19 mouse cellular contexts compared by ENCODE assay signal in the genomic region with DNA sequence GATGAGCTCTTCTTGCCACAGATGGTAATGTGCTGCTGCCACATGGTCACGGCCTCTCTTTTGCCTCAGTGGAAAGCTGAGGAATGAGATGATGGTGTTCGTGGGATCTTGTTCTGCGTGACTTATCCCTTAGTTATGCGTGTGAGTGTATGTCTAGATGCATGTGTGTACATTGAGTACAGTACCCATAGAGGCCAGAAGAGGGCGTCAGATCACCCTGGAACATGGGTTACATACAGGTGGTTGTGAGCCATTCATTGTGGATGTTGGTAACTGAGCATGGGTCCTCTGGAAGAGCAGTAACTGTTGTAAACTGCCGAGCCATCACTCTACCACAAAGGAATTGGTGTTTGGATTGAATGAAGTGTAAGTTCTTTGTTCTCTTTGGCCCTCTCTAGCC.
DNase-seq lines count a peak whose midpoint lies in the region; ATAC-seq and TF ChIP-seq lines count a peak whose summit lies in the region.
"Had no signal": no experiment of that assay in that cellular context is flagged by ENCODE, and none has a peak within 500 bp of the region (broad histone marks: within the 10 kb centered on the region; RNA-seq: fewer than 3 reads in every experiment).

No protein-coding gene starts in this region.

- peaks cover 14% of the 10 kb centered on the region for H3K4me1 ChIP-seq in hindbrain, postnatal 0 days (ENCODE audit: insufficient read depth, low read length)
- peaks cover 30% of the 10 kb centered on the region for H3K4me1 ChIP-seq in hindbrain, embryonic 12.5 days
- H3K4me1 ChIP-seq in liver, postnatal 0 days (ENCODE audit: insufficient read depth) = peaks cover 28% of the 10 kb centered on the region
- peaks cover 12% of the 10 kb centered on the region for H3K4me1 ChIP-seq in liver, embryonic 12.5 days
- H3K4me1 ChIP-seq in G1E (ENCODE audit: insufficient read depth, low read depth, low read length) = no peaks in the 10 kb centered on the region
- no peaks in the 10 kb centered on the region for H3K4me1 ChIP-seq in midbrain, embryonic 11.5 days (ENCODE audit: control insufficient read depth, insufficient read depth, low read length)

- H3K9ac ChIP-seq in hindbrain, postnatal 0 days (replicated peaks; ENCODE audit: low read length) = no peak overlapping the region
- no peak overlapping the region for H3K9ac ChIP-seq in hindbrain, embryonic 12.5 days
- H3K9ac ChIP-seq in liver, postnatal 0 days (replicated peaks) = no peak overlapping the region
- H3K9ac ChIP-seq in liver, embryonic 12.5 days = no peak overlapping the region
- no peak overlapping the region for H3K9ac ChIP-seq in midbrain, embryonic 11.5 days (ENCODE audit: low read length)
- H3K9ac ChIP-seq: embryonic facial prominence, embryonic 12.5 days; hindbrain, embryonic 15.5 days; limb, embryonic 13.5 days; neural tube, embryonic 12.5 days had no signal

- H3K4me3 ChIP-seq in hindbrain, postnatal 0 days (ENCODE audit: low read length) = no peak overlapping the region
- no peak overlapping the region for H3K4me3 ChIP-seq in hindbrain, embryonic 12.5 days
- H3K4me3 ChIP-seq in liver, postnatal 0 days (ENCODE audit: low read depth, low read length) = no peak overlapping the region
- no peak overlapping the region for H3K4me3 ChIP-seq in liver, embryonic 12.5 days
- no peak overlapping the region for H3K4me3 ChIP-seq in G1E (ENCODE audit: low read depth, low read length)
- H3K4me3 ChIP-seq in midbrain, embryonic 11.5 days (ENCODE audit: low read depth, low read length) = no peak overlapping the region
- H3K4me3 ChIP-seq: embryonic facial prominence, embryonic 12.5 days; heart, embryonic 10.5 days; hindbrain, embryonic 15.5 days; limb, embryonic 13.5 days; neural tube, embryonic 12.5 days had no signal

- H3K9me3 ChIP-seq in hindbrain, postnatal 0 days (ENCODE audit: low read length) = no peaks in the 10 kb centered on the region
- H3K9me3 ChIP-seq in hindbrain, embryonic 12.5 days (replicated peaks) = no peaks in the 10 kb centered on the region
- no peaks in the 10 kb centered on the region for H3K9me3 ChIP-seq in liver, postnatal 0 days (ENCODE audit: low read length)
- no peaks in the 10 kb centered on the region for H3K9me3 ChIP-seq in liver, embryonic 12.5 days (replicated peaks)
- no peaks in the 10 kb centered on the region for H3K9me3 ChIP-seq in G1E (replicated peaks)
- no peaks in the 10 kb centered on the region for H3K9me3 ChIP-seq in midbrain, embryonic 11.5 days (ENCODE audit: control insufficient read depth, low read length)
- H3K9me3 ChIP-seq: embryonic facial prominence, embryonic 12.5 days; heart, embryonic 10.5 days; hindbrain, embryonic 15.5 days; limb, embryonic 13.5 days; neural tube, embryonic 12.5 days had no signal

- no peak for DNase-seq in hindbrain, postnatal 0 days (ENCODE audit: low spot score)
- no peak for DNase-seq in liver, postnatal 0 days
- no peak for DNase-seq in G1E (ENCODE audit: low spot score)
- DNase-seq in induced T-regulatory cell, adult 2 months (ENCODE audit: low read depth) = peak; percentile 61
- DNase-seq in midbrain, embryonic 11.5 days (ENCODE audit: low spot score, missing footprints) = no peak
- DNase-seq: adrenal gland, adult 8-10 months; gastrocnemius, postnatal 36 days; heart, postnatal 14 days; lung, postnatal 4 days; right cerebral cortex, adult 18-20 months; thymus, postnatal 36 days had no signal

- TF ChIP-seq CTCF in hindbrain, postnatal 0 days (IDR thresholded peaks at IDR 0.05; ENCODE audit: low read depth) = peak; percentile 42; the same call in 1 of the 2 replicates
- peak; percentile 41 for TF ChIP-seq CTCF in liver, postnatal 0 days (IDR thresholded peaks at IDR 0.05; ENCODE audit: low read depth)
- TF ChIP-seq CTCF in G1E (IDR thresholded peaks at IDR 0.05; ENCODE audit: low read depth, low read length) = peak; percentile 26; the same call in 1 of the 2 replicates

- H3K27me3 ChIP-seq in hindbrain, postnatal 0 days (ENCODE audit: insufficient read depth, low read length) = no peaks in the 10 kb centered on the region
- no peaks in the 10 kb centered on the region for H3K27me3 ChIP-seq in hindbrain, embryonic 12.5 days
- H3K27me3 ChIP-seq in liver, postnatal 0 days (ENCODE audit: insufficient read depth, low read length) = no peaks in the 10 kb centered on the region
- H3K27me3 ChIP-seq in liver, embryonic 12.5 days (replicated peaks) = no peaks in the 10 kb centered on the region
- H3K27me3 ChIP-seq in G1E (ENCODE audit: insufficient read depth, low read length) = 0 out of 2 replicates have a peak, but pooled peaks cover 3% of the 10 kb centered on the region
- H3K27me3 ChIP-seq in midbrain, embryonic 11.5 days (ENCODE audit: control insufficient read depth, insufficient read depth, low read length) = no peaks in the 10 kb centered on the region
- H3K27me3 ChIP-seq: embryonic facial prominence, embryonic 12.5 days; hindbrain, embryonic 15.5 days; limb, embryonic 13.5 days; neural tube, embryonic 12.5 days had no signal

- 91% methylated on average over 6 of the region's 6 CpGs for WGBS in hindbrain, postnatal 0 days
- WGBS in hindbrain, embryonic 12.5 days = 88% methylated on average over 6 of the region's 6 CpGs
- 82% methylated on average over 6 of the region's 6 CpGs for WGBS in liver, postnatal 0 days (ENCODE audit: insufficient replicate concordance)
- WGBS in liver, embryonic 12.5 days (ENCODE audit: insufficient replicate concordance) = 74% methylated on average over 6 of the region's 6 CpGs
- WGBS in midbrain, embryonic 11.5 days = 83% methylated on average over 6 of the region's 6 CpGs

- no peaks in the 10 kb centered on the region for H3K36me3 ChIP-seq in hindbrain, postnatal 0 days (ENCODE audit: insufficient read depth, low read length)
- no peaks in the 10 kb centered on the region for H3K36me3 ChIP-seq in hindbrain, embryonic 12.5 days
- H3K36me3 ChIP-seq in liver, postnatal 0 days (replicated peaks; ENCODE audit: insufficient read depth, low read length) = no peaks in the 10 kb centered on the region
- no peaks in the 10 kb centered on the region for H3K36me3 ChIP-seq in liver, embryonic 12.5 days
- peaks cover 28% of the 10 kb centered on the region for H3K36me3 ChIP-seq in G1E (replicated peaks)
- no peaks in the 10 kb centered on the region for H3K36me3 ChIP-seq in midbrain, embryonic 11.5 days (ENCODE audit: control insufficient read depth, insufficient read depth, low read length)
- H3K36me3 ChIP-seq: embryonic facial prominence, embryonic 12.5 days; heart, embryonic 10.5 days; hindbrain, embryonic 15.5 days; limb, embryonic 13.5 days; neural tube, embryonic 12.5 days had no signal

- H3K27ac ChIP-seq in hindbrain, postnatal 0 days = no peak overlapping the region
- H3K27ac ChIP-seq in hindbrain, embryonic 12.5 days = no peak overlapping the region
- no peak overlapping the region for H3K27ac ChIP-seq in liver, postnatal 0 days (ENCODE audit: low read depth)
- H3K27ac ChIP-seq in liver, embryonic 12.5 days = no peak overlapping the region
- no peak overlapping the region for H3K27ac ChIP-seq in midbrain, embryonic 11.5 days (ENCODE audit: low read depth, low read length)
- H3K27ac ChIP-seq: embryonic facial prominence, embryonic 12.5 days; heart, embryonic 10.5 days; hindbrain, embryonic 15.5 days; limb, embryonic 13.5 days; neural tube, embryonic 12.5 days had no signal

- no peak for ATAC-seq in hindbrain, postnatal 0 days
- no peak for ATAC-seq in hindbrain, embryonic 12.5 days (ENCODE audit: low FRiP score)
- ATAC-seq in liver, postnatal 0 days = no peak
- ATAC-seq in liver, embryonic 12.5 days = no peak
- ATAC-seq in G1E (ENCODE audit: extremely low read depth, insufficient number of reproducible peaks, low FRiP score, poor library complexity, severe bottlenecking) = no peak
- ATAC-seq in midbrain, embryonic 11.5 days (ENCODE audit: low FRiP score) = no peak
- ATAC-seq: forebrain, embryonic 16.5 days had no signal

- no peak overlapping the region for H3K4me2 ChIP-seq in hindbrain, postnatal 0 days (ENCODE audit: low read depth, low read length)
- no peak overlapping the region for H3K4me2 ChIP-seq in hindbrain, embryonic 12.5 days (replicated peaks)
- H3K4me2 ChIP-seq in liver, postnatal 0 days (ENCODE audit: low read depth, low read length) = no peak overlapping the region
- H3K4me2 ChIP-seq in liver, embryonic 12.5 days = no peak overlapping the region
- no peak overlapping the region for H3K4me2 ChIP-seq in midbrain, embryonic 11.5 days
- H3K4me2 ChIP-seq: embryonic facial prominence, embryonic 12.5 days; hindbrain, embryonic 15.5 days; limb, embryonic 13.5 days; neural tube, embryonic 12.5 days had no signal

- no peak for TF ChIP-seq EP300 in liver, postnatal 0 days (IDR thresholded peaks at IDR 0.05; ENCODE audit: low read depth)
